Mouse (Mus musculus): Measurements from ENCODE around the gene Ddx1. TPM values are rescaled to one million over a fixed set of nuclear protein-coding genes. Genes with fewer than 3 reads are reported as not detected.
"Not testable (repeated sequence)": the region's sequence is repeated elsewhere in the genome, so short reads cannot be mapped to it uniquely, and the experiment has no call there.

Ddx1 gene
- polyA plus RNA-seq, 1 experiment from 2014 or later, result 141 TPM

DNA sequence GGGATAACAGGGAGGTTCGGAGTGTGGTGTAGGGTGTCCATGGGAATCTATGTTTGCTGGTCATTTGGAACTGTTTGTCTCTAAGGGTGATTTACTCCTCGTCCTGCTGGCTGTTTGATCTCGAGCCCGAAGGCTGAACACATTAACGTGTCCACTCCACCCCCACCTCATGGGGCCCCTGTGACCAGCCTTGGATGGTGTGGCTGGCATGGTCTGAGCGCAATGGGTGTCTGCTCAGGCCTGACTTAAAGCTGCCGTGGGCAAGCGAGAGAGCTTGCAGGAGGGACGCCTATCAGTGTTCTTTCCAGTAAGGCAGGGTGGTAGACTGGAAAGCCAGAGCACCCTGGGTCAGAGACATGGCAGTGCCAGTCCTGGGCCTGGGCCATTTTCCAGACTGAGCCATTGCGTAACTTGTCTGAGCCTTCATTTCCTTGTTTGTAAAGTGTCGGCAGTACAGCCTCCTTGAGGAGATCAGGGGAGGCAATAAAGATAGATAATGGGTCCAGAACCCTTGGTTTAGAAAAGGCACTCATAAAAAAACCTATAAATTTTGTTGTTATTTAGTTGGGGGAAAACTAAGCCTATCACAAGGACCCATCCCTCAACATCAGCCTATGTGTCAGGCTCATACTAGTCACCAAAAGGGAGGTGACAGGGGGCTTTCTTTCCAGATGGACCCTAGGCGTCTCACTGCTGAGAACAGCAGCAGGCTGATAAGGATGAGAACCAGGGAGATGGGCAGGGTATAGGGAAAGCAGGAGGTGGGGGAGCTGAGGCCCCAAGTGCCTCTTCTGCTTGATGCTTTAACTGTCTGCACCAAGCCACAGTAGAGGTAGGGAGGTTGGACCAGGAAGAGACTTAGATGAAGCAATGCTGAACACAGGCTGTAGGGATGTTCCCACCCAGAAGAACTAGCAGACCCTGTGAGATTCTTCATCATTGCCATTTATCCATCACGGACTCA lies 49.4 kb downstream of the Ddx1 start:
- Histone ChIP-seq H3K27me3 (no peaks in the 10 kb centered on the region), H3K4me2 (no peak overlapping the region), H3K27ac (no peak overlapping the region), H3K36me3 (no peaks in the 10 kb centered on the region), H3K9ac (no peak overlapping the region), H3K9me3 (no peaks in the 10 kb centered on the region), H3K4me3 (no peak overlapping the region), H3K4me1 (no peaks in the 10 kb centered on the region)
- 71% methylated on average over 13 of the region's 13 CpGs for WGBS
- ATAC-seq (ENCODE audit: borderline replicate concordance, extremely low read depth, low FRiP score, low TSS enrichment), result no peak

DNA sequence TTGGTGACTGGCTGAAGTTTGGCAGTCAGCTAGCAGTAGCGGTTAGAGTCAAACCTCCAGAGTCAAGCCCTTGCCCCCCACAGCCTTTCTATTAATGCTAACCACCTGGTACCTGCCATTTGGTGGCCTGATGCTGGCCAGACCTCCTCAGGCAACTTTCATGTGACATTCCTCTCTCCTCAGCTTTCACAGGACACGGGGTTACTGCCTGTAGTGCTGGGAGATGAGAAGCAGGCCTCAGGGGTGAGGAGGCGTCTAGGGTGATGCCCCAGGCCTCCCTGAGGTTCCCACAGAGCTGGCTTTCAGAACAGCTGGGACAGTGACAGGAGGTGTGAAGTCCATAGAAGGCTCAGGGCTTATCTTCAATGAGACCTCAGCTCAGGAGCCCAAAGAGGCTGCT lies 50.9 kb downstream of the Ddx1 start:
- ATAC-seq (ENCODE audit: borderline replicate concordance, extremely low read depth, low FRiP score, low TSS enrichment), result no peak
- H3K27ac ChIP-seq, result no peak overlapping the region
- no peaks in the 10 kb centered on the region for H3K4me1 ChIP-seq
- no peaks in the 10 kb centered on the region for H3K27me3 ChIP-seq
- H3K9me3 ChIP-seq, result no peaks in the 10 kb centered on the region
- H3K36me3 ChIP-seq, result no peaks in the 10 kb centered on the region
- 61% methylated on average over 3 of the region's 3 CpGs for WGBS
- no peak overlapping the region for H3K4me2 ChIP-seq
- H3K4me3 ChIP-seq, result no peak overlapping the region
- H3K9ac ChIP-seq, result no peak overlapping the region

DNA sequence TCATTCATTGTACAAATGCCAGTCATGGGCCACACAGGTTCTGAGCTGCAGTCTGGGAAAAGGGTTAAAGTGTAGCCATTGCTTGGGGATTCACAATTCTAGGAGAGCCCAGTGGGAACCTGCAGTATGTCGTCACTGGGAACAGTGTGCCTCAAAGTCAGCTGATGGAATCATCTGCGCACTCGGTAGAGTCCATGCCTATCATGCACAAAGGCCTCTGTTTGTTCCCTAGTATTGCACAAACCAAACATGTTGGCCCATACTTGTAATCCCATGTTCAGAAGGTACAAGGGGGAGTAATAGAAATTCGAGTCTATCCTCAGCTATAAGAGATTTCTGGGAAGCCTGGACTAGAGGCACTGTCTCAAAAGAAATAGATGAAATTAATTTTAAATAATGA lies 52.9 kb downstream of the Ddx1 start:
- Histone ChIP-seq H3K4me2 (no peak overlapping the region), H3K4me1 (no peaks in the 10 kb centered on the region), H3K4me3 (no peak overlapping the region), H3K9ac (no peak overlapping the region), H3K27me3 (no peaks in the 10 kb centered on the region), H3K9me3 (no peaks in the 10 kb centered on the region), H3K27ac (no peak overlapping the region), H3K36me3 (no peaks in the 10 kb centered on the region)
- no peak for ATAC-seq (ENCODE audit: borderline replicate concordance, extremely low read depth, low FRiP score, low TSS enrichment)
- 81% methylated on average over 4 of the region's 4 CpGs for WGBS

DNA sequence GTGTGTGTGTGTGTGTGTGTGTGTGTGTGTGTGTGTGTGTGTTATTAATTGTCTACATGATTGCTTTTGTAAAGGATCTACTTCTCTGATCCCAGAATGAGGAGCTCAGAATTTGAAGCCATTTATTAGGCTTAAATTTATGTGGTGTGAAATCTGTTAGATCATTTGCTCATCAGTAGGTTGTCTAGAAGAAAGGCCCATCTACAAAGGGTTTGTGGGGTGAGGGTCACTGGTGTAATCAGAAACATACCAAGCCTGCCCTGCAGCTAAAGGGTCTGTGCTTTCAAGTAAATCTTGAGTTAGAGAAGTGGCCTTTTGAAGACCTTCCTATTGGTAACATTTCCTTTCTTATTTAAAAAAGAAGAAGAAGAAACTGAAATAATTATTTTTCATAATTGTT lies 53.5 kb downstream of the Ddx1 start:
- Histone ChIP-seq H3K9me3 (no peaks in the 10 kb centered on the region), H3K27ac (no peak overlapping the region), H3K4me1 (no peaks in the 10 kb centered on the region), H3K27me3 (no peaks in the 10 kb centered on the region), H3K36me3 (no peaks in the 10 kb centered on the region), H3K9ac (no peak overlapping the region), H3K4me3 (no peak overlapping the region), H3K4me2 (no peak overlapping the region)
- ATAC-seq (ENCODE audit: borderline replicate concordance, extremely low read depth, low FRiP score, low TSS enrichment), result no peak

DNA sequence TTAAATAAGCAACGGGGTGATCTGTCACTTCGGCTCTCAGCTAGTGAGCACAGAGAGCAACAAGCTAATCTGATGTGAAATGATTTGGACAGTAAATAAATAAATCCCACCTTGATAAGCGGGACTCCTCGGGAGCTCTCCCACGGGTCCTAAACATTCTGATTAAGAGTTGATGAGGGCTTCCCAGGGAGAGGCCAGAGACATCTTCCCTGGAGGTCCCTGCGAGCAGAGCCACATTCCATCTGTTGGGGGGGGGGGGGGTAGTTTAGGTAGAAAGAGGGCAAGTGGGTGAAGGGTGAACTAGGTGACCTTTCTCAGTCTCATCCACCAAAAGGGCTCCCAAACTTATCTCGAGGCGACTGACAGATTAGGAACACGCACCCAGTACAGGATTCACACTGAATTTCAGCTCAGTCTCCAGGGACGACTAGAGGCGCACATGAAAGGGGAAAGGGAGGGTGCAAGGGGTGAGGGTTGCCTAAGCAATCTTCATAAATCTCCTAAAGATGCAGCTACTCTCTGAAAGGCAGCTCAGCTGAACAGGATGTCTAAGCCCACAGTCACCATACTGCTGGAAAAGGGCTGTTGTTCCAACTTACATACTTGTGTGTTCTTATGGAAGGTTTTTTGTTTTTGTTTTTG lies 60.8 kb downstream of the Ddx1 start:
- no peak overlapping the region for H3K4me2 ChIP-seq
- H3K36me3 ChIP-seq, result no peaks in the 10 kb centered on the region
- no peak overlapping the region for H3K4me3 ChIP-seq
- WGBS, result 16% methylated on average over 11 of the region's 11 CpGs
- H3K27ac ChIP-seq, result no peak overlapping the region
- H3K9me3 ChIP-seq, result no peaks in the 10 kb centered on the region
- H3K27me3 ChIP-seq, result no peaks in the 10 kb centered on the region
- H3K9ac ChIP-seq, result no peak overlapping the region
- ATAC-seq (ENCODE audit: borderline replicate concordance, extremely low read depth, low FRiP score, low TSS enrichment), result peak; percentile 50; the same call in 1 of the 2 replicates
- H3K4me1 ChIP-seq, result peaks cover 18% of the 10 kb centered on the region

DNA sequence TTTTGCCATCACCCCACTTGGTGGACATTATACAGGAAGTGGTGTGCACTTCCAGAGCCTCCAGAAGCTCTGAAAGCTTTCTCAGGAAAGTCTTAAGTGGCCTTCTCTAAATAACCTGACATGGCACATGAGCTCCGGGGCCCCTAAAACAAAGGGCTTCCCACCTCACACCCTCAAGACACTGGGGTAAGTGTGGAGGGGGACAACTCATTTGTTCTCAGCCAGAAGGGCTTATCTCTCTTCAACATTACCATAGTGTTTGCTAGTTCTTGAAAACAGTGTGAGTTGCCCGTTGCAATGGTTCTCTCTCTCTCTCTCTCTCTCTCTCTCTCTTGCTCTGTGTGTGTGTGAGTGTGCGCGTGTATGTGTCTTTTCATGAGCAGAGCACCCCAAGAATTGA lies 62.8 kb downstream of the Ddx1 start:
- H3K36me3 ChIP-seq, result no peaks in the 10 kb centered on the region
- H3K27me3 ChIP-seq, result no peaks in the 10 kb centered on the region
- H3K9ac ChIP-seq, result no peak overlapping the region
- no peak overlapping the region for H3K4me3 ChIP-seq
- H3K4me1 ChIP-seq, result peaks cover 33% of the 10 kb centered on the region
- WGBS, result 61% methylated on average over 4 of the region's 4 CpGs
- ATAC-seq (ENCODE audit: borderline replicate concordance, extremely low read depth, low FRiP score, low TSS enrichment), result no peak
- no peak overlapping the region for H3K4me2 ChIP-seq
- H3K9me3 ChIP-seq, result no peaks in the 10 kb centered on the region
- H3K27ac ChIP-seq, result no peak overlapping the region

DNA sequence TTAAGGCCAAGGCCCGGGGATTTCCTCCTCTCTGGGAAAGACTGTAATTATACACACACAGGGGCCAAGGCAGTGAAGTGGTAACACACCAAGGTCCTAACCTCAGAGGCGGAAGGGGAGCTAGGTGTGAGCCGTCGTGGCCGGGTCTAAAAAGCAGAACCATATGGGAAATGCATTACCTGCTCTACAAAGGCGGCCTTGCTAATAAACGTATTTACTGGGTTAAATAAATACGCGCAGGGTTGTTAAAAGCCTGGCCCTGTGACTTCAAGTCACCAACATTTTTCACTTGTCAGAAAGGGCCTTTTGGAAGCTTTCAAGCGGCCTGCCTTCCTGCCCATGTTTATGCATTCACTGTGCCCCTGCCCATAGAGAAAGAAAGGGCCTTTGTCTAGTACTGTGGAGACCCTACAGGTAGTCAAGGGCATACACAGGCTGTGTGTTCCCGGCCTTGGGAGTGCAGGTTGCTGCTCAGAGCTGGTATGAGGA lies 64.1 kb downstream of the Ddx1 start:
- WGBS, result 47% methylated on average over 11 of the region's 11 CpGs

DNA sequence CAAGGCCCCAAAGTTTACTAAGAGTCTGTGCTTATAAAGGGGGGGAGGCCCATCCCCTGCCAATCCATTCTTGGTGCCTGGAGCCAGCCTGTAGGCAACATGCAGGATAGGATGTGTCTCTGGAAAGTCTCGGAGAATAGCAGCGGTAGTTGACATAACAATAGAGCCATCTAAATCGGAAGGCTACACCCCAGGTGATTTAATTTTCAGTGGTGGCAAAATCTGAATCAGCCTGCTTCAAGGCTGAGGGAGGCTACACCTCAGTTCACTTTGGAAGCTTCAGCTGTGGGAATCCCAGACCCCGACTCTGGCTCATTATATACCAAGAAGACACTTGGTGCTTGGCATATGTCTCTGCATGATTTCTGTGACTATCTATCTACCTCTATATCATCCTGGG lies 64.9 kb downstream of the Ddx1 start:
- H3K4me3 ChIP-seq; H3K27me3 ChIP-seq; ATAC-seq (ENCODE audit: borderline replicate concordance, extremely low read depth, low FRiP score, low TSS enrichment); H3K36me3 ChIP-seq; H3K9me3 ChIP-seq; H3K9ac ChIP-seq; H3K4me2 ChIP-seq: not testable (repeated sequence)
- 84% methylated on average over 4 of the region's 4 CpGs for WGBS
- peaks cover 39% of the 10 kb centered on the region for H3K4me1 ChIP-seq
- H3K27ac ChIP-seq, result 0 out of 2 replicates have a peak overlapping the region, but pooled peaks have one; percentile 24

More for the DNA sequence above, 64.1 kb downstream of the Ddx1 start:
- Histone ChIP-seq H3K9ac (no peak overlapping the region), H3K4me2 (no peak overlapping the region), H3K4me3 (no peak overlapping the region), H3K36me3 (no peaks in the 10 kb centered on the region), H3K9me3 (no peaks in the 10 kb centered on the region), H3K4me1 (peaks cover 39% of the 10 kb centered on the region), H3K27me3 (no peaks in the 10 kb centered on the region), H3K27ac (0 out of 2 replicates have a peak overlapping the region, but pooled peaks have one; percentile 24)
- no peak for ATAC-seq (ENCODE audit: borderline replicate concordance, extremely low read depth, low FRiP score, low TSS enrichment)

DNA sequence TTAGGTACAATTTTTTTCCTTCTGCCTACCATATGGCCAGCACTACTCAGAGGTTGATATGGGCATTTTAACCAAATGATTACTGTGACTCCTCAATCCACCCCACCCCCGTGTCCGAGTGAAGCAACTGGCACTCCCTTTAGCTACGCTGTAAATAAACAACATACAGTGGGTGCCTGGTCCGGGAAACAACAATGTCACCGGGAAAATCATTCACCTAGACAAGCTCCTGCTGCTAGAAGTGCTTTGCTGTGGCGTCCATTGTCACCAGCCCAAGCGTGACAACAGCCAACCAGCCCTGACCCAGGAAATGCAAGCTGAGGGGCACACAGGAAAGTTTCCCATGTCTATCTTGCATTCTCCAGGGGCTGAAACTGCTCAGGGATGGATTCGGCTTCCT lies 66.8 kb downstream of the Ddx1 start:
- no peak for ATAC-seq (ENCODE audit: borderline replicate concordance, extremely low read depth, low FRiP score, low TSS enrichment)
- H3K9me3 ChIP-seq, result no peaks in the 10 kb centered on the region
- H3K27me3 ChIP-seq, result no peaks in the 10 kb centered on the region
- no peak overlapping the region for H3K27ac ChIP-seq
- H3K4me3 ChIP-seq, result no peak overlapping the region
- 63% methylated on average over 8 of the region's 8 CpGs for WGBS
- H3K4me2 ChIP-seq, result no peak overlapping the region
- H3K4me1 ChIP-seq, result peaks cover 36% of the 10 kb centered on the region
- H3K36me3 ChIP-seq, result no peaks in the 10 kb centered on the region
- H3K9ac ChIP-seq, result no peak overlapping the region

DNA sequence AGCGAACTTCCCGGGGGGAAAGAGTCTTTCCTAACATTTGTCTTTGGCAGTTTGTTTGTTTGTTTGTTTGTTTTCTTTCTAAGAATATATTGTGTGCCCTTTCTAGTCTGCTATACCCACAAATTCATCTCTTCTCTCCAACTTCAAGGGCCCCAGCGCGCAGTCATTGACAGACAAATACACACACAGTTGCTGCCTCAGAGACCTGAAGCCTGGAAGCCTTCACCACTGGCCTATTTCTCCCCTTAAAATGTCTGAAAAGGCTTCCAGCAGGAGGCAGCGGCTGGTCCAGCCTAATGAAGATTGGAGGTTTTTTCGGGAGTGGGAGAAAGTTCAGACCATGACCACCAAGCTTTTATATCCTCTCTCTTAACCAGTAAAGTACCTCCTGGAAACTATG lies 67.3 kb downstream of the Ddx1 start:
- Histone ChIP-seq H3K9me3 (no peaks in the 10 kb centered on the region), H3K4me1 (peaks cover 40% of the 10 kb centered on the region), H3K4me2 (no peak overlapping the region), H3K9ac (no peak overlapping the region), H3K27me3 (no peaks in the 10 kb centered on the region), H3K4me3 (no peak overlapping the region), H3K36me3 (no peaks in the 10 kb centered on the region), H3K27ac (no peak overlapping the region)
- WGBS, result 65% methylated on average over 6 of the region's 6 CpGs
- no peak for ATAC-seq (ENCODE audit: borderline replicate concordance, extremely low read depth, low FRiP score, low TSS enrichment)

DNA sequence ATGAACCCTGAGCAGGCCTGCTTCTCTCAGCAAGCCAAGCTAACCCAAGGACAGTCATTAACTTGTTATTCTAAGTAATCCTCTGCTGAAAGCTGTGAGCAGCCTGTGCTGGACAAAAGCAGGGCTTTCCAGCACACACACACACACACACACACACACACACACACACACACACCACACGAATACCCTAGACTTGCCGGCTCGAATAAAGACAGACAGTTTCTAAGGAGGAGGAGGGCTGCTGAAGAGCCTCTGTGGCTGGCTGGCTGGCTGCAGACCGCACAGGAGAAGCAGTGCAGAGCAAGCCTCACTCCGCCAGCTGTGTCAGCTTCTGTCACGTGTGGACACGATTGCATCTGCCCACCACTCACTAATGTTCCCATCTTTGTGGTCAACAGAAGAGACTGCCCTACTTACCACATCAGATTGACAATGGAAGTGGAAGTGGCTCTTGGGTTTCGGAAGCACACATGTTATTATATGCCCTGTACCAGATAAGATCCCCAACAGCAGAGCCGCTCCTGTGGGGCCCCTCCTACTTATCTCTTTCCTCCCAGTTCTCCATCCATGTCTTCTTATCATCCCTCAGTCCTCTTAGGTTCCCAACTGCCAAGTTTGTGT lies 68.2 kb downstream of the Ddx1 start:
- Histone ChIP-seq H3K4me3 (no peak overlapping the region), H3K4me1 (peaks cover 41% of the 10 kb centered on the region), H3K4me2 (no peak overlapping the region), H3K27me3 (no peaks in the 10 kb centered on the region), H3K27ac (no peak overlapping the region; the same call in 1 of the 2 replicates), H3K9ac (no peak overlapping the region), H3K9me3 (no peaks in the 10 kb centered on the region), H3K36me3 (no peaks in the 10 kb centered on the region)
- ATAC-seq (ENCODE audit: borderline replicate concordance, extremely low read depth, low FRiP score, low TSS enrichment), result peak; percentile 58; the same call in 1 of the 2 replicates
- WGBS, result 14% methylated on average over 9 of the region's 9 CpGs

DNA sequence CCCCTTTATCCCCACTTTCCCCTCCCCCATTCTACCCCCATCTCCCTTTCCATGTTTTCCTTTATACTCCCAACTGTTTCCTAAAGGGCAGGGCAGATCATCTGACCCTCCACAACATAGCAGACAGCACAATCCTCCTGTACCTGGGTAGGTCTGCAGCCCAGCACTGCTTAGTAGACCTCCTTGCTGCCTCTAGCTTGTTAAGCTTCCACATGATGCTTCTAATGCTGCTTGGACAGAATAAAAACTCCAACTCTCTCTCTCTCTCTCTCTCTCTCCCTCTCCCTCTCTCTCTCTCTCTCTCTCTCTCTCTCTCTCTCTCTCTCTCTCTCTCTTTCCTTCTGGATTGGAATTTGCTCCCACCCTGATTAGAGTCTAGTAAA lies 68.7 kb downstream of the Ddx1 start:
- Histone ChIP-seq H3K36me3 (no peaks in the 10 kb centered on the region), H3K27me3 (no peaks in the 10 kb centered on the region), H3K4me1 (peaks cover 41% of the 10 kb centered on the region), H3K9me3 (no peaks in the 10 kb centered on the region), H3K4me3 (no peak overlapping the region), H3K9ac (no peak overlapping the region), H3K4me2 (no peak overlapping the region), H3K27ac (no peak overlapping the region)
- no peak for ATAC-seq (ENCODE audit: borderline replicate concordance, extremely low read depth, low FRiP score, low TSS enrichment)
